Mouse (Mus musculus) central nervous system, embryonic 14 days (tissue): ENCODE measurements around the gene Iqub. TPM values are rescaled to one million over a fixed set of nuclear protein-coding genes. Genes with fewer than 3 reads are reported as not detected.

Source experiments
- polyA plus RNA-seq: library from polyadenylated mRNA; depleted of rRNA; stranded (reverse); fragments of >200 nt; gene quantifications from 2 replicates; pipeline ENCODE4 v1.2.3, GENCODE M21; 2012; rRNA removed

Gene Iqub
- 0.95 and 1.3 TPM in 2 replicates for polyA plus RNA-seq

DNA sequence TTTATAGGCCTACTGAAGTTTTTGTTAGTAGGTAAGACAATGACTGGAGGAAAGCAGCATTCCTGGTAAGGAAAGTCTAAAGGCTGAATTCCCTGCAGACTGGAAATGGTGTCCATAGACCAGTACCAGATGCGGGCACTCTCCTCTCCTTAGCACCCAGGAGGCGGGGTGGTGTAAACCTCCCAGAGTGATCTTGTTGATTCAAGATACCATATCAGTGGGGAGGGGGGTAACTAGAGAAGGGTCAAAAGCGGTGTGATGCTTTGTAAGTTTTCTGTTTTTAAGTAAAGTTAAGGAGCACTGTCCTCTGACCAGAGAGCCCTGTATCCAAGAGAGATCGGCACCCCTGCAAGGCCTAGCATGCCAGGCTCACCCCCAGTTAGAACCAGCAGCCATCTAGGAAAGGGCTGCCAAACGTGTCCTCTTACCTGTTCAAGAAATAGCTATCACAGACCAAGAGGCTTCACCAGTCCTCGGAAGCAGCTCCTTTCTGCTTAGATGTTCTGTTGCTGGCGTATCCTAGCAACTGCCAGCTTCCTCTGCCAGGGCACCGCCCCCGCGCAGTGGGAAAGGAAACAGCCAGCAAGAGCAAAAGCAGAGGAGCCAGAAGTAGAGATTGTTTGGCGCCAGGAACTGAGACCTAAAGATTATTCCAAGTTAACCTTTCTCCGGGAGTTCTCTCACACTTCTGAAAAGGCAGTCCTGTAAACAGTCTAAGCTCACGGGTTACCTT lies at the start of gene Iqub:
Gene Iqub, minus strand, starts transcription at position 516 of the 733 bp plus-strand sequence.

DNA sequence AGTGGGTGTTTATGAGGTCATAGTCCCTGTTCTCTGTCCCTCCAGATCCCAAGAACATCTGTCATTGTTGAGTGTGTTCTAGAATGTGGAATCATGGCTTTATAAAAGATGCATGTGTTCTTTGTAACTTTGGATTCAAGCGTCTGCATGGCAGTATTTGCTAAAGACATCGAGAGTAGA lies 13.1 kb upstream of the Iqub start, which contains the start of gene Asb15:
Gene Asb15, plus strand, starts transcription at position 81 of the 180 bp plus-strand sequence.

DNA sequence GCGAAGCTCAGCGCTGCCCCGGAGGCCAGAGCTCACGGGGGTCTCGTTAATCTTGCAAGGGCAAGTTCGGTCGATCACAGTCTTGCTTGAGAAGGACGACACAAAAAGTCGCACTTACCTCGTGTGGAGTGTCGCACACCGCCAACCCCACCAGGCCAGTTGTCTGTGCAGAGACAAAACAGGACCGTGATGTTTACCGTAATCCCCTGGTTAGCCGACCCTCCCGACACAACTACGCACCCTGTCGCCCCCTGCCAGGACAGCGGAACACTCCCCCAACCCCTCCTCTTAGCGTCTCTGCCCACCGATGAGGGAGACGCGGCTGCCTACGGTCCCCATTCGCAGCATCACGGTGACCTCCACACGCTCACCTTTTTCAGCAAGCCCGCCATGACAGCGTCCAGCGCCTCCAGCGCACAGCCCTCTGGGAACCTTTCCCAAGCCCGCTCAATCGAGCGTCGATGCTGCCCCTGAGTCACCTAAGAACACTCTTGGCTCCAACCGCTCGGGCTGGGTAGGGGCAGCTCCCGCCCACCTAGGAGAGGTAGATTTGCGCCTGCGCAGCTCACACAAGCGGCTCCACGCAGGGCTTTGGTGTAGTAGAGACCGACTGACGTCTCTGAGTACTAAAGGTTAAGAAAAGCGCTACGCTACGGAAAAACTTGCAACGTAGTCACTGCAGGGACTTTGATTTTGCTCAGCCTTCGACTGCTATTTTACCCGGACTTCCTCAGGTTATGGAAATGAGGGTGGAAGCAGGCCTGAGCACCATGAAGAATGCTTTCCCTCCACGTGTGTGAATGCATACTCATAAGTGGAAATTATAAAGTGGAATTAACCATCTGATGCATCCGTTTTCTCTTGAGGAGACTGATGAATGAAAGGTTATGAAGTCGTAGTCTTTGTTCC lies 12.5 kb upstream of the Iqub start, which contains the start of gene Ndufa5:
Gene Ndufa5, minus strand, starts transcription at position 859 of the 909 bp plus-strand sequence.

Other genes with a start within 250 kb of the Iqub start
- 49.8 and 53.8 TPM in 2 replicates for gene Ndufa5, start 12.9 kb upstream of the Iqub start, polyA plus RNA-seq
- 0.04 and 0.05 TPM in 2 replicates for gene Asb15, start 13.1 kb upstream of the Iqub start, polyA plus RNA-seq
- gene Lmod2, start 82.7 kb upstream of the Iqub start, polyA plus RNA-seq, result 0.53 TPM in 1 of 2 replicates, not detected in the other
- gene Wasl, start 149.9 kb upstream of the Iqub start, polyA plus RNA-seq, result 27.5 and 27.9 TPM in 2 replicates
- not detected in 2 replicates for gene Hyal6, start 218.2 kb upstream of the Iqub start, polyA plus RNA-seq
- gene Hyal4, start 233.3 kb upstream of the Iqub start, polyA plus RNA-seq, result not detected in 2 replicates